Mouse (Mus musculus): Measurements from ENCODE around the gene Prkcb. TPM values are rescaled to one million over a fixed set of nuclear protein-coding genes. Genes with fewer than 3 reads are reported as not detected.

Gene Prkcb
- polyA plus RNA-seq, 1 experiment, result 2.3 TPM

- H3K27ac ChIP-seq (ENCODE audit: insufficient read depth, low read length), result no peak overlapping the region
- TF ChIP-seq EP300 (IDR thresholded peaks at IDR 0.05; ENCODE audit: insufficient read depth, low read depth, low read length) (no peak), POLR2A (IDR thresholded peaks at IDR 0.05; ENCODE audit: insufficient read depth, low read length) (no peak), CTCF (IDR thresholded peaks at IDR 0.05; ENCODE audit: low read depth, low read length) (no peak)
- H3K4me3 ChIP-seq (ENCODE audit: low read depth, low read length), result no peak overlapping the region
- H3K4me1 ChIP-seq (ENCODE audit: control insufficient read depth, insufficient read depth, low read length), result no peaks in the 10 kb centered on the region
- H3K9me3 ChIP-seq (replicated peaks; ENCODE audit: control insufficient read depth, insufficient read depth, low read length, poor library complexity, severe bottlenecking), result no peaks in the 10 kb centered on the region
- no peaks in the 10 kb centered on the region for H3K36me3 ChIP-seq (ENCODE audit: control insufficient read depth, insufficient read depth, low read length, poor library complexity, severe bottlenecking)
- H3K27me3 ChIP-seq (ENCODE audit: control insufficient read depth, insufficient read depth, low read length, poor library complexity, severe bottlenecking), result no peaks in the 10 kb centered on the region
- no peak overlapping the region for H3K9ac ChIP-seq (ENCODE audit: low read depth, poor library complexity, severe bottlenecking)
Measured at GRCm38 (mm10) chr7:122512430-122512966, 223.9 kb downstream of the Prkcb start.

GRCm38 (mm10) chr7:122520850-122521638 is 232.5 kb downstream of the Prkcb start:
- no peaks in the 10 kb centered on the region for H3K36me3 ChIP-seq (ENCODE audit: control insufficient read depth, insufficient read depth, low read length, poor library complexity, severe bottlenecking)
- H3K9ac ChIP-seq (ENCODE audit: low read depth, poor library complexity, severe bottlenecking), result no peak overlapping the region
- no peaks in the 10 kb centered on the region for H3K9me3 ChIP-seq (replicated peaks; ENCODE audit: control insufficient read depth, insufficient read depth, low read length, poor library complexity, severe bottlenecking)
- no peaks in the 10 kb centered on the region for H3K4me1 ChIP-seq (ENCODE audit: control insufficient read depth, insufficient read depth, low read length)
- TF ChIP-seq EP300 (IDR thresholded peaks at IDR 0.05; ENCODE audit: insufficient read depth, low read depth, low read length), result no peak
- TF ChIP-seq POLR2A (IDR thresholded peaks at IDR 0.05; ENCODE audit: insufficient read depth, low read length), result no peak
- TF ChIP-seq CTCF (IDR thresholded peaks at IDR 0.05; ENCODE audit: low read depth, low read length), result no peak
- no peaks in the 10 kb centered on the region for H3K27me3 ChIP-seq (ENCODE audit: control insufficient read depth, insufficient read depth, low read length, poor library complexity, severe bottlenecking)
- no peak overlapping the region for H3K4me3 ChIP-seq (ENCODE audit: low read depth, low read length)
- H3K27ac ChIP-seq (ENCODE audit: insufficient read depth, low read length), result no peak overlapping the region

DNA sequence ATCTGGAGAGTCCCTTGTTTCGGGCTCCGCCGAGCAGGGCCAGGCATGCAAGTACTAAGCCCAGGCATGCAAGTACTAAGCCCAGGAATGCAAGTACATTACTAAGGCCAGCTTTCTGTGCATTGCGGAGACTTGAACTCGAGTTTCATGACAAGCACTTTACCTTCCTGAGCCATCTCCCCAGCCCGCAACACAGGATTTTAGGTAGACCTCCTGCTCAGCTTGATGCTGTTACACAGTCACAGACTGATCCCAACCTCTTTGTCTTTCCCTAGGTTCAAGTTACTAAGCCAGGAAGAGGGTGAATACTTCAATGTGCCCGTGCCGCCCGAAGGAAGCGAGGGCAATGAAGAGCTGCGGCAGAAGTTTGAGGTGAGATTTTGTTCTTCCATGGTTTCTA is 239.7 kb downstream of the Prkcb start:
- Histone ChIP-seq H3K9me3 (replicated peaks; ENCODE audit: control insufficient read depth, insufficient read depth, low read length, poor library complexity, severe bottlenecking) (no peaks in the 10 kb centered on the region), H3K4me1 (ENCODE audit: control insufficient read depth, insufficient read depth, low read length) (no peaks in the 10 kb centered on the region), H3K36me3 (ENCODE audit: control insufficient read depth, insufficient read depth, low read length, poor library complexity, severe bottlenecking) (no peaks in the 10 kb centered on the region), H3K4me3 (ENCODE audit: low read depth, low read length) (no peak overlapping the region), H3K27ac (ENCODE audit: insufficient read depth, low read length) (no peak overlapping the region), H3K9ac (ENCODE audit: low read depth, poor library complexity, severe bottlenecking) (no peak overlapping the region), H3K27me3 (ENCODE audit: control insufficient read depth, insufficient read depth, low read length, poor library complexity, severe bottlenecking) (no peaks in the 10 kb centered on the region)
- no peak for TF ChIP-seq EP300 (IDR thresholded peaks at IDR 0.05; ENCODE audit: insufficient read depth, low read depth, low read length)
- no peak for TF ChIP-seq CTCF (IDR thresholded peaks at IDR 0.05; ENCODE audit: low read depth, low read length)
- TF ChIP-seq POLR2A (IDR thresholded peaks at IDR 0.05; ENCODE audit: insufficient read depth, low read length), result no peak

GRCm38 (mm10) chr7:122528646-122529045 is 240.1 kb downstream of the Prkcb start:
- TF ChIP-seq CTCF (IDR thresholded peaks at IDR 0.05; ENCODE audit: low read depth, low read length) (no peak), POLR2A (IDR thresholded peaks at IDR 0.05; ENCODE audit: insufficient read depth, low read length) (no peak), EP300 (IDR thresholded peaks at IDR 0.05; ENCODE audit: insufficient read depth, low read depth, low read length) (no peak)

GRCm38 (mm10) chr7:122533566-122534360 is 245.2 kb downstream of the Prkcb start:
- Histone ChIP-seq H3K4me1 (ENCODE audit: control insufficient read depth, insufficient read depth, low read length) (no peaks in the 10 kb centered on the region), H3K9ac (ENCODE audit: low read depth, poor library complexity, severe bottlenecking) (no peak overlapping the region), H3K27ac (ENCODE audit: insufficient read depth, low read length) (no peak overlapping the region), H3K4me3 (ENCODE audit: low read depth, low read length) (no peak overlapping the region), H3K27me3 (ENCODE audit: control insufficient read depth, insufficient read depth, low read length, poor library complexity, severe bottlenecking) (no peaks in the 10 kb centered on the region), H3K36me3 (ENCODE audit: control insufficient read depth, insufficient read depth, low read length, poor library complexity, severe bottlenecking) (no peaks in the 10 kb centered on the region), H3K9me3 (replicated peaks; ENCODE audit: control insufficient read depth, insufficient read depth, low read length, poor library complexity, severe bottlenecking) (no peaks in the 10 kb centered on the region)
- TF ChIP-seq EP300 (IDR thresholded peaks at IDR 0.05; ENCODE audit: insufficient read depth, low read depth, low read length) (no peak), CTCF (IDR thresholded peaks at IDR 0.05; ENCODE audit: low read depth, low read length) (no peak), POLR2A (IDR thresholded peaks at IDR 0.05; ENCODE audit: insufficient read depth, low read length) (no peak)

More at GRCm38 (mm10) chr7:122528646-122529045, 240.1 kb downstream of the Prkcb start:
- Histone ChIP-seq H3K36me3 (ENCODE audit: control insufficient read depth, insufficient read depth, low read length, poor library complexity, severe bottlenecking) (no peaks in the 10 kb centered on the region), H3K9me3 (replicated peaks; ENCODE audit: control insufficient read depth, insufficient read depth, low read length, poor library complexity, severe bottlenecking) (no peaks in the 10 kb centered on the region), H3K27me3 (ENCODE audit: control insufficient read depth, insufficient read depth, low read length, poor library complexity, severe bottlenecking) (no peaks in the 10 kb centered on the region), H3K27ac (ENCODE audit: insufficient read depth, low read length) (no peak overlapping the region), H3K9ac (ENCODE audit: low read depth, poor library complexity, severe bottlenecking) (no peak overlapping the region), H3K4me3 (ENCODE audit: low read depth, low read length) (no peak overlapping the region), H3K4me1 (ENCODE audit: control insufficient read depth, insufficient read depth, low read length) (no peaks in the 10 kb centered on the region)
